Mouse (Mus musculus) stomach, postnatal 0 days (tissue): ENCODE measurements at regions not wholly inside any gene's neighbourhood (a gene's known extent, or its start where the extent isn't known, plus 50 kb on each side); places are given as distances from the start of the nearest gene placed in this dataset.

Source experiments
- CTCF ChIP-seq: IDR thresholded peaks from 2 replicates; pipeline ENCODE4 v1.5.1; 2016; ENCODE audit warnings: antibody characterized with exemption, low read depth, mild to moderate bottlenecking, moderate library complexity
- EP300 ChIP-seq: optimal IDR thresholded peaks from 2 replicates; pipeline ENCODE3; 2016; ENCODE audit warnings: antibody characterized with exemption

DNA sequence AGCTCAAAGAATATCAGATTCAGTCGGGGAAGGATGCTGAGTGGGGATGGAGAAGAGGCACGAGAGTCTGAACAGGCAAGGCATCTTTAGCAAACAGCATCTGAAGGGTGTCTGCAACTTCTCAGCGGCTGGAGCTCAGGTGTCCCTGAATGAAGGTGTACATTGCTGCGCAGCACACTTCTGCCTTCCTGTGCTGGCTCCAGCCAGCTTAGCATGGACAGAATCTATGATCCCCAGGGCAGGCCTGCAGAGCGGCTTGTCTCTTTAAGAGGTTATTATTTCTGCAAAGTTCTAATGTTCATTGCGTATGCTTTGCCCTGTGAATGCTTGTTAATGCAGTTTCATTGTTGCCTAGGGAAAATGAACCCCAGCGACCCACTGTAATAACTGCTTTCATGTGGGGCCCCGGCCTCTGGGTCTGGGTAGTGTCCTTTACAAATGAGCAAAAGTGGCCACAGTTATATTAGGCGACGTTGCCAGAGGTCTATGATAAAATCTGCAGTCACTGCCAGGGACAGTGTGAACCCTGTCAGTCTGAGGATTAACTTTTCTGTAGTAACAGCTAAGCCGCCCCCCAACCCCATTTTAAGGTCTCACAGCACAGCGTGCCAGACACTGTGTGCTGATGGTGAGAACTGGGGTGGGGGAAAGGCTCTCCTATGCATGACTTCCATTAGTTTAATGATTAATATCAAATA is 88.3 kb upstream of the Bmper start:
- TF ChIP-seq CTCF: no peak
- no peak for TF ChIP-seq EP300
